Mouse (Mus musculus) hindbrain, embryonic 15.5 days (tissue): ENCODE data around the gene Mapk8. TPM values are rescaled to one million over a fixed set of nuclear protein-coding genes. Genes with fewer than 3 reads are reported as not detected.

ENCODE experiments used
- ATAC-seq: fragments of 200-750 bp; cut with Nextera tagmentation; 2 replicates; pipeline ENCODE4 v1.8.0; 2017; ENCODE audit warnings: low read depth, moderate number of reproducible peaks, moderate TSS enrichment; ENCODE audit not compliant: low FRiP score
- H3K27ac ChIP-seq: fragments of 300-500 bp; sonication (generic); replicated peaks from 2 replicates; pipeline ENCODE4 v1.5.1; 2015; ENCODE audit warnings: mild to moderate bottlenecking, inconsistent platforms
- H3K27me3 ChIP-seq: fragments of 300-500 bp; sonication (generic); 2 replicates; pipeline ENCODE4 v1.6.1; 2015; ENCODE audit warnings: control low read depth, inconsistent platforms
- H3K36me3 ChIP-seq: fragments of 300-500 bp; sonication (generic); 2 replicates; pipeline ENCODE4 v1.6.1; 2015; ENCODE audit warnings: control low read depth, inconsistent platforms
- H3K4me1 ChIP-seq: fragments of 300-500 bp; sonication (generic); replicated peaks from 2 replicates; pipeline ENCODE4 v1.6.1; 2015; ENCODE audit warnings: control low read depth, inconsistent platforms
- H3K4me2 ChIP-seq: fragments of 300-500 bp; sonication (generic); 2 replicates; pipeline ENCODE4 v1.6.1; 2015; ENCODE audit warnings: moderate library complexity, mild to moderate bottlenecking, inconsistent platforms
- H3K4me3 ChIP-seq: fragments of 300-500 bp; sonication (generic); 2 replicates; pipeline ENCODE4 v1.5.1; 2015; ENCODE audit warnings: mild to moderate bottlenecking, inconsistent platforms
- H3K9ac ChIP-seq: fragments of 300-500 bp; sonication (generic); 2 replicates; pipeline ENCODE4 v1.6.1; 2015; ENCODE audit warnings: inconsistent platforms
- H3K9me3 ChIP-seq: fragments of 300-500 bp; sonication (generic); 2 replicates; pipeline ENCODE4 v1.6.1; 2016; ENCODE audit warnings: control low read depth, inconsistent platforms
- WGBS: fragments of 180-500 bp; shearing (Covaris S2); methylation state at CpG from one replicate; pipeline ENCODE4 v1.1.7; 2015; 5-methylcytosine and 5-hydroxymethylcytosine counted together
- polyA plus RNA-seq: library from polyadenylated mRNA; unstranded; fragments of >200 nt; fragmentation: Nextera tagmentation; extraction: Ambion mirVana; gene quantifications from 2 replicates; pipeline ENCODE4 v1.2.1, GENCODE M21; 2015

Gene Mapk8
- polyA plus RNA-seq, 1 experiment from 2014 or later: 30.6 TPM

GRCm38 (mm10) chr14:33378723-33379122 is 68.2 kb downstream of the Mapk8 start:
- 57% methylated on average over 5 of the region's 5 CpGs for WGBS
- Histone ChIP-seq H3K27ac (no peak overlapping the region), H3K9ac (no peak overlapping the region), H3K4me2 (no peak overlapping the region), H3K9me3 (no peaks in the 10 kb centered on the region), H3K4me1 (no peaks in the 10 kb centered on the region), H3K36me3 (peaks cover 3% of the 10 kb centered on the region), H3K4me3 (no peak overlapping the region), H3K27me3 (no peaks in the 10 kb centered on the region)
- no peak for ATAC-seq

GRCm38 (mm10) chr14:33377211-33377610 is 69.7 kb downstream of the Mapk8 start:
- Histone ChIP-seq H3K27ac (no peak overlapping the region), H3K36me3 (peaks cover 3% of the 10 kb centered on the region), H3K4me3 (no peak overlapping the region), H3K9ac (no peak overlapping the region), H3K4me1 (no peaks in the 10 kb centered on the region), H3K4me2 (no peak overlapping the region), H3K27me3 (no peaks in the 10 kb centered on the region), H3K9me3 (no peaks in the 10 kb centered on the region)
- ATAC-seq: no peak; the same call in 1 of the 2 replicates
- WGBS: 92% methylated on average over 3 of the region's 3 CpGs

- Histone ChIP-seq H3K36me3 (peaks cover 3% of the 10 kb centered on the region; the same call in 1 of the 2 replicates), H3K9ac (no peak overlapping the region), H3K4me3 (no peak overlapping the region), H3K27me3 (no peaks in the 10 kb centered on the region), H3K4me2 (no peak overlapping the region), H3K9me3 (no peaks in the 10 kb centered on the region), H3K27ac (no peak overlapping the region), H3K4me1 (0 out of 2 replicates have a peak, but pooled peaks cover 7% of the 10 kb centered on the region)
- ATAC-seq: no peak
- WGBS: 92% methylated on average over 1 of the region's 1 CpGs
Observed at GRCm38 (mm10) chr14:33374089-33374488, 72.9 kb downstream of the Mapk8 start.

- Histone ChIP-seq H3K9ac (no peak overlapping the region), H3K4me2 (no peak overlapping the region), H3K36me3 (peaks cover 3% of the 10 kb centered on the region; the same call in 1 of the 2 replicates), H3K27me3 (no peaks in the 10 kb centered on the region), H3K4me1 (0 out of 2 replicates have a peak, but pooled peaks cover 7% of the 10 kb centered on the region), H3K27ac (no peak overlapping the region), H3K9me3 (no peaks in the 10 kb centered on the region), H3K4me3 (no peak overlapping the region)
- no peak for ATAC-seq
- WGBS: 71% methylated on average over 1 of the region's 1 CpGs
Observed at GRCm38 (mm10) chr14:33373271-33373670, 73.7 kb downstream of the Mapk8 start.

GRCm38 (mm10) chr14:33371248-33371647 is 75.7 kb downstream of the Mapk8 start:
- Histone ChIP-seq H3K9ac (no peak overlapping the region), H3K27ac (no peak overlapping the region), H3K27me3 (no peaks in the 10 kb centered on the region), H3K4me2 (no peak overlapping the region), H3K36me3 (no peaks in the 10 kb centered on the region), H3K4me3 (no peak overlapping the region), H3K4me1 (peaks cover 19% of the 10 kb centered on the region), H3K9me3 (no peaks in the 10 kb centered on the region)
- ATAC-seq: peak; percentile 39; the same call in 1 of the 2 replicates
- WGBS: 14% methylated on average over 3 of the region's 3 CpGs

- H3K4me2 ChIP-seq: peak overlapping the region; percentile 26
- no peaks in the 10 kb centered on the region for H3K9me3 ChIP-seq
- 22% methylated on average over 7 of the region's 7 CpGs for WGBS
- H3K4me3 ChIP-seq: no peak overlapping the region
- H3K27ac ChIP-seq: no peak overlapping the region
- no peak overlapping the region for H3K9ac ChIP-seq
- H3K4me1 ChIP-seq: peaks cover 19% of the 10 kb centered on the region
- H3K27me3 ChIP-seq: no peaks in the 10 kb centered on the region
- H3K36me3 ChIP-seq: no peaks in the 10 kb centered on the region
- 0 out of 2 replicates have a peak, but pooled peaks have one; percentile 12 for ATAC-seq
Observed at GRCm38 (mm10) chr14:33370056-33370455, 76.9 kb downstream of the Mapk8 start.

GRCm38 (mm10) chr14:33369375-33369774 is 77.6 kb downstream of the Mapk8 start:
- Histone ChIP-seq H3K4me2 (no peak overlapping the region), H3K4me1 (peaks cover 19% of the 10 kb centered on the region), H3K36me3 (no peaks in the 10 kb centered on the region), H3K4me3 (no peak overlapping the region), H3K9me3 (no peaks in the 10 kb centered on the region), H3K27me3 (no peaks in the 10 kb centered on the region), H3K27ac (no peak overlapping the region), H3K9ac (no peak overlapping the region)
- no peak for ATAC-seq
- 83% methylated on average over 12 of the region's 12 CpGs for WGBS

- Histone ChIP-seq H3K36me3 (no peaks in the 10 kb centered on the region), H3K4me2 (peak overlapping the region; percentile 14; the same call in 1 of the 2 replicates), H3K9me3 (no peaks in the 10 kb centered on the region), H3K4me3 (no peak overlapping the region), H3K4me1 (peaks cover 24% of the 10 kb centered on the region), H3K27me3 (no peaks in the 10 kb centered on the region), H3K9ac (no peak overlapping the region), H3K27ac (no peak overlapping the region)
- ATAC-seq: peak; percentile 21; the same call in 1 of the 2 replicates
- WGBS: 54% methylated on average over 30 of the region's 30 CpGs
Observed at GRCm38 (mm10) chr14:33366891-33367777, 79.8 kb downstream of the Mapk8 start.

- no peaks in the 10 kb centered on the region for H3K36me3 ChIP-seq
- no peak overlapping the region for H3K9ac ChIP-seq
- H3K27ac ChIP-seq: no peak overlapping the region
- no peak overlapping the region for H3K4me2 ChIP-seq
- no peaks in the 10 kb centered on the region for H3K27me3 ChIP-seq
- 93% methylated on average over 2 of the region's 2 CpGs for WGBS
- peaks cover 17% of the 10 kb centered on the region for H3K4me1 ChIP-seq
- H3K4me3 ChIP-seq: no peak overlapping the region
- no peak for ATAC-seq
- no peaks in the 10 kb centered on the region for H3K9me3 ChIP-seq
Observed at GRCm38 (mm10) chr14:33364061-33364460, 82.9 kb downstream of the Mapk8 start.

GRCm38 (mm10) chr14:33363611-33364010 is 83.3 kb downstream of the Mapk8 start:
- H3K27ac ChIP-seq: no peak overlapping the region
- H3K36me3 ChIP-seq: no peaks in the 10 kb centered on the region
- no peak overlapping the region for H3K4me3 ChIP-seq
- no peaks in the 10 kb centered on the region for H3K9me3 ChIP-seq
- H3K27me3 ChIP-seq: no peaks in the 10 kb centered on the region
- no peak overlapping the region for H3K4me2 ChIP-seq
- no peak for ATAC-seq
- WGBS: 90% methylated on average over 5 of the region's 5 CpGs
- no peak overlapping the region for H3K9ac ChIP-seq
- peaks cover 17% of the 10 kb centered on the region for H3K4me1 ChIP-seq

GRCm38 (mm10) chr14:33362807-33363206 is 84.2 kb downstream of the Mapk8 start:
- Histone ChIP-seq H3K9ac (no peak overlapping the region), H3K27me3 (no peaks in the 10 kb centered on the region), H3K36me3 (no peaks in the 10 kb centered on the region), H3K27ac (no peak overlapping the region), H3K4me3 (no peak overlapping the region), H3K4me2 (no peak overlapping the region), H3K9me3 (no peaks in the 10 kb centered on the region), H3K4me1 (peaks cover 17% of the 10 kb centered on the region)
- no peak for ATAC-seq
- 40% methylated on average over 10 of the region's 10 CpGs for WGBS

- Histone ChIP-seq H3K36me3 (no peaks in the 10 kb centered on the region), H3K4me2 (no peak overlapping the region), H3K4me3 (no peak overlapping the region), H3K27me3 (no peaks in the 10 kb centered on the region), H3K9ac (no peak overlapping the region), H3K9me3 (no peaks in the 10 kb centered on the region), H3K4me1 (peaks cover 10% of the 10 kb centered on the region), H3K27ac (no peak overlapping the region)
- ATAC-seq: no peak
- whole genome bisulfite sequencing: 74% methylated on average over 14 of the region's 14 CpGs
Observed at GRCm38 (mm10) chr14:33362122-33362521, 84.8 kb downstream of the Mapk8 start.
